Mouse (Mus musculus) lung, postnatal 0 days (tissue): ENCODE data around the gene Rtca. TPM values are rescaled to one million over a fixed set of nuclear protein-coding genes. Genes with fewer than 3 reads are reported as not detected.

ENCODE experiments used
- ATAC-seq: fragments of 200-750 bp; cut with Nextera tagmentation; 2 replicates; pipeline ENCODE4 v1.8.0; 2017; ENCODE audit warnings: moderate library complexity
- DNase-seq: peaks from one replicate; pipeline ENCODE4 v3.0.0-alpha.2; 2016; ENCODE audit warnings: low spot score
- H3K27ac ChIP-seq: fragments of 300-500 bp; sonication (generic); 2 replicates; pipeline ENCODE4 v1.5.1; 2014; ENCODE audit warnings: antibody characterized with exemption, mild to moderate bottlenecking, low read length, mixed read lengths
- H3K27me3 ChIP-seq: fragments of 300-500 bp; sonication (generic); replicated peaks from 2 replicates; pipeline ENCODE4 v1.6.1; 2014; ENCODE audit warnings: low read length, mixed read lengths; ENCODE audit not compliant: insufficient read depth
- H3K36me3 ChIP-seq: fragments of 300-500 bp; sonication (generic); 2 replicates; pipeline ENCODE4 v1.6.1; 2014; ENCODE audit warnings: low read length, mixed read lengths; ENCODE audit not compliant: insufficient read depth
- H3K4me1 ChIP-seq: fragments of 300-500 bp; sonication (generic); 2 replicates; pipeline ENCODE4 v1.6.1; 2014; ENCODE audit warnings: antibody characterized with exemption, low read depth, low read length, mixed read lengths; ENCODE audit not compliant: insufficient read depth
- H3K4me2 ChIP-seq: fragments of 300-500 bp; sonication (generic); replicated peaks from 2 replicates; pipeline ENCODE4 v1.6.1; 2014; ENCODE audit warnings: low read depth, mild to moderate bottlenecking, low read length, moderate library complexity, mixed read lengths
- H3K4me3 ChIP-seq: fragments of 300-500 bp; sonication (generic); 2 replicates; pipeline ENCODE4 v1.5.1; 2014; ENCODE audit warnings: low read depth, low read length
- H3K9ac ChIP-seq: fragments of 300-500 bp; sonication (generic); replicated peaks from 2 replicates; pipeline ENCODE4 v1.6.1; 2014; ENCODE audit warnings: low read depth, mild to moderate bottlenecking
- H3K9me3 ChIP-seq: fragments of 300-500 bp; sonication (generic); 2 replicates; pipeline ENCODE4 v1.6.1; 2016; ENCODE audit warnings: low read length, mixed read lengths
- CTCF ChIP-seq: IDR thresholded peaks from 2 replicates; pipeline ENCODE4 v1.5.1; 2016; ENCODE audit warnings: antibody characterized with exemption, mild to moderate bottlenecking
- EP300 ChIP-seq: IDR thresholded peaks from 2 replicates; pipeline ENCODE4 v1.6.1; 2016; ENCODE audit warnings: antibody characterized with exemption, mild to moderate bottlenecking, control low read depth
- WGBS: fragments of 180-500 bp; shearing (Covaris S2); extraction: QIAGEN DNeasy Blood & Tissue Kit; methylation state at CpG from one replicate; pipeline ENCODE4 v1.1.7; 2014; 5-methylcytosine and 5-hydroxymethylcytosine counted together
- polyA plus RNA-seq: library from polyadenylated mRNA; unstranded; fragments of >200 nt; fragmentation: Nextera tagmentation; extraction: Ambion mirVana; gene quantifications from 2 replicates; pipeline ENCODE4 v1.2.1, GENCODE M21; 2015

The Rtca gene
- polyA plus RNA-seq, 1 experiment from 2014 or later = 45.4 TPM

GRCm38 (mm10) chr3:116512151-116512903 is 4.3 kb upstream of the Rtca start:
- Histone ChIP-seq H3K4me1 (peaks cover 6% of the 10 kb centered on the region; the same call in 1 of the 2 replicates), H3K4me3 (peak overlapping the region; percentile 60), H3K9ac (no peak overlapping the region), H3K4me2 (peak overlapping the region; percentile 77), H3K27me3 (no peaks in the 10 kb centered on the region), H3K9me3 (no peaks in the 10 kb centered on the region), H3K27ac (peak overlapping the region; percentile 51; the same call in 1 of the 2 replicates), H3K36me3 (no peaks in the 10 kb centered on the region)
- ATAC-seq (peak; percentile 36), DNase-seq (no peak)
- 31% methylated on average over 12 of the region's 12 CpGs for WGBS
- TF ChIP-seq EP300 (no peak), CTCF (peak; percentile 44)

GRCm38 (mm10) chr3:116495671-116496070 is 12.3 kb downstream of the Rtca start:
- DNase-seq (no peak), ATAC-seq (no peak)
- Histone ChIP-seq H3K4me1 (no peaks in the 10 kb centered on the region), H3K9me3 (no peaks in the 10 kb centered on the region), H3K4me2 (no peak overlapping the region), H3K9ac (no peak overlapping the region), H3K4me3 (no peak overlapping the region), H3K36me3 (peaks cover 45% of the 10 kb centered on the region), H3K27ac (no peak overlapping the region), H3K27me3 (no peaks in the 10 kb centered on the region)
- TF ChIP-seq CTCF = no peak
- no peak for TF ChIP-seq EP300
- 83% methylated on average over 1 of the region's 1 CpGs for WGBS

- H3K4me1 ChIP-seq = no peaks in the 10 kb centered on the region
- H3K36me3 ChIP-seq = peaks cover 51% of the 10 kb centered on the region
- H3K27me3 ChIP-seq = no peaks in the 10 kb centered on the region
- H3K9me3 ChIP-seq = no peaks in the 10 kb centered on the region
- 63% methylated on average over 5 of the region's 5 CpGs for WGBS
- no peak overlapping the region for H3K9ac ChIP-seq
- no peak overlapping the region for H3K27ac ChIP-seq
- H3K4me2 ChIP-seq = no peak overlapping the region
- TF ChIP-seq CTCF = no peak
- ATAC-seq (no peak), DNase-seq (no peak)
- no peak overlapping the region for H3K4me3 ChIP-seq
These were observed 14.3 kb downstream of the Rtca start for GRCm38 (mm10) chr3:116493658-116494057.

- Histone ChIP-seq H3K9ac (no peak overlapping the region), H3K27ac (no peak overlapping the region), H3K36me3 (peaks cover 40% of the 10 kb centered on the region), H3K4me3 (no peak overlapping the region), H3K4me1 (no peaks in the 10 kb centered on the region), H3K4me2 (no peak overlapping the region), H3K27me3 (no peaks in the 10 kb centered on the region), H3K9me3 (no peaks in the 10 kb centered on the region)
- ATAC-seq (no peak), DNase-seq (no peak)
- 94% methylated on average over 1 of the region's 1 CpGs for WGBS
- TF ChIP-seq EP300 (no peak), CTCF (no peak)
These were observed 16.0 kb downstream of the Rtca start for GRCm38 (mm10) chr3:116491923-116492454.

- Histone ChIP-seq H3K9ac (no peak overlapping the region), H3K4me2 (no peak overlapping the region), H3K4me3 (no peak overlapping the region), H3K9me3 (no peaks in the 10 kb centered on the region), H3K27ac (no peak overlapping the region), H3K4me1 (no peaks in the 10 kb centered on the region), H3K36me3 (peaks cover 33% of the 10 kb centered on the region), H3K27me3 (no peaks in the 10 kb centered on the region)
- DNase-seq = no peak
- TF ChIP-seq EP300 (no peak), CTCF (peak; percentile 24)
- ATAC-seq = no peak
- WGBS = 95% methylated on average over 5 of the region's 5 CpGs
These were observed 17.1 kb downstream of the Rtca start for GRCm38 (mm10) chr3:116490920-116491319.

GRCm38 (mm10) chr3:116483271-116483670 is 24.7 kb downstream of the Rtca start:
- H3K9ac ChIP-seq = no peak overlapping the region
- no peak overlapping the region for H3K4me3 ChIP-seq
- no peaks in the 10 kb centered on the region for H3K4me1 ChIP-seq
- H3K9me3 ChIP-seq = no peaks in the 10 kb centered on the region
- no peaks in the 10 kb centered on the region for H3K36me3 ChIP-seq
- TF ChIP-seq CTCF (no peak), EP300 (no peak)
- ATAC-seq = no peak
- no peak for DNase-seq
- no peaks in the 10 kb centered on the region for H3K27me3 ChIP-seq
- no peak overlapping the region for H3K4me2 ChIP-seq
- H3K27ac ChIP-seq = no peak overlapping the region
- WGBS = 70% methylated on average over 4 of the region's 4 CpGs
